Mouse (Mus musculus): ENCODE measurements at regions not wholly inside any gene's neighbourhood (a gene's known extent, or its start where the extent isn't known, plus 50 kb on each side); places are given as distances from the start of the nearest gene placed in this dataset.

DNA sequence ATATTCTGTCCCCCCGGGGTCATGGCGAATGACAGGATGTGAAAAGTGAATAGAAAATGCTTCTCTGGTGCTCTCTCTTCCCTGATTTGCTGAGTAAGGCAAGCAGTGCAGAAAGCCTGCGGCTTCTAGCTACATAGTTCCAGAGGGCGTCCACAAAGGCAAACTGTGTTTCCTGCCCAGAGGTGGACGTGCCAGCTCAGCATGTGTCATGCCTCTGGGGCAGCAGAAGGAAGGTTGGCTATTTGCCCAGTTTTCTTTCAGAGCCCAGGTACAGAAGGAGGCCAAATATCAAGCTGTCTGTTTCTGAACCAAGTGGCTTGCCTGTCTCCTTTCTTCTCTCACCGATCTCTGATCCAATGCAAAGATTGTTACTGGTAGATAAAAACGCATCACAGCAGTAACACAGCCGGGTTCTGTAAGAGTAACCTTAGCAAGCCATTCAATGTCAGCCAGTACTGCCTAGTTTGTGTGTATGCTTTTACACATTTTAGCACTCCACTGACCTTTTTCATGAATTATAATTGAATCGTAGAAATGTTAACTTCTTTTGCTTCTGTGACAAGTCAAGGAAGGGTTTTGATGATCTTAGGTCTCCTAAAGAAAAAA lies 223.3 kb upstream of the Impg1 start:
- DNase-seq (ENCODE audit: low spot score), result no peak

DNA sequence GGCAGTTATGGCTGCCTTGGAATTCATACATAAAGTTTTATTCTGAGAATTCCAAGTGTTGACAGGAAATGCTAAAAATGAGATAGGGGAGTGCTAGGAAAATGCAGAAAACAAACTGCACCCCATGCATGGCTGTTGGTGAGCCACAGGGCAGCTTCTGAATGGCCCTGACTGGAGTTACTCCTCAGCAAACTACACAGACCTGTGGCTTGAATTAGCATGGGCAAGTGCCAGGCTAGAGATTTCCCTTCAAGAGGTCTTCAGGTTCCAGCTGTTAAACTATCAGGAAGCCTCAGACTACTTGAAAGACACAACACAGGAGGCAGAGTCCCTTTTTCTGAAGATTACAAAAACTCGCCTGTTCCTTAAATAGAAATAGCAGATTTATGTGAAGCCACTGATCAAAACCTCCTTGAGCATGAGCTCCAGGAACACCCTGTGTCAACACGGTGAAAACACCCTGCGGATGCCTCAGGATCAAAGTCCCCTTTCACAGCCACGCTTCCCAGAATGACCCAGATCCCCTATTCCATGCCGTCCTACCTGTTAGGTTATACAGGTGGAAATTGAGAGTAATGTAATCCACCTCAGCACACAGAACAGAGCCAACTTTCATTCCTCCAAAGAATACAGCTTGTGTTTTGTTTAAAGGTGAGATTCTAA lies 217.9 kb upstream of the Impg1 start:
- DNase-seq (ENCODE audit: low spot score), result no peak

DNA sequence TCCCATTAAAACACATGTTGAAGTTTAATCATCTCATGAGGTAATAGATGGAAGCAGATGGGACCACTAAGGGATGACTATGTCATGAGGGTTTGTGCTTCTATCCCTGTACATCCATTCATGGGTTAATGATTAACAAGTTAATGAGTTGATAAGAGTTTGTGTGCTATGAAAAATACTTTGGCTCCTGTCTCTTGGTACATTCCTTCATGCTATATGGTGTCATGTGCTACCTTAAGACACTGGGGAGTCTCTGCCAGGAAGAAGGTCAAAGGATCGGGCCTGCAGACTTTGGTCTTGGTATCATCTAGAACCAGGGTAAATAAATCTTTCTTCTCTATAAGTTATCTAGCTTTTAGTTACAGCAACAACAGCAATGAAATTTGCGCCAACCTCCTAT lies 216.4 kb upstream of the Impg1 start:
- DNase-seq (ENCODE audit: low spot score), result no peak

DNA sequence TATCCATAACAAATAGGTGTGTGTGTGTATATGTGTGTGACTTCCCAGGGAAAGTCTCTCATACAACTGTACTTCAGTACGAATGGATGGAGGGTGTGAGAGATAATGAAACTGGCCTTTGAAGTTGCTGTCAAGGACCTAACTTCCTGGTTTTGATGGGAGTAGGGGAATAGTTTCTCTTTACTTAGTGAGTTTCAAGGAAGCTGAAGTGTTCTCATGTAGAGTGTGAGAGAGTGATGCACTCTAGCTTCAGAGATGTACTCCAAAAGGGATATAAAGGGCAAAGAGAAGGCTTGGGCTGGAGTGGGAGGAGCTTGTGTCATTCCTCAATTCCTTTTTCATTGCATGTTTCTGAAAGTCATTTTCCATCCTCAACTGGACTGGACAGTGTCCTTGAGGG lies 206.2 kb upstream of the Impg1 start:
- no peak for DNase-seq (ENCODE audit: low spot score)

DNA sequence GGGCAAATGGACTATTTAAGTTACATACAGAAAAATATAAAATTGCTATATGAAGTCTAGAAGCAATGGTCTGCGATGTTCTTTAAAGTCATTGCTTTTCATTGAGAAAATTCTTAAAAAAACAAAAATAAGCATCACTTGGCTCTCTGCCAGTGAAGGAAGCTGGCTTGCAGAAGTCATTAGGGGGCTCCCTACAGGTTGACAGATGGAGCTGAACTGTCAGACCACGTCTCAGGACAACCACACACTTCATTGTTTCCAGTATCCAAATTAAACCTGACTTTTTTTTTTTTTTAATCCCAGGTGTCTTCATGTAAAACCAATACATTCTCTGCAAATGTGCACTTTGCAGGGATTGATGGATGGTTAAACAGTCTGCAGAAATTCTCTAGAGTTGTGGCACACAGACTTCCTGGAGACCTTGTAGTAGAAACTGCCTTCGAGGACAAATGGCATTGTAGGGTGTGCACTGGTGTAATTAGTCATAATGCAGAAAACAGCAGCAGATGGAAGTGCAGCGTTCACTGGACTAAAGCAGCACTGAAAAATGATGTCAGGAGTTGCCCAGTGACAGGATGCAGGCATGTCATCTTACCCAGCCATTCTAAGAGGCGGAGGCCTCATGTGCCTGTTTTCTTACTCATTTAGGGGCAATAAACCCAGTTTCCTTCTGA lies 203.4 kb upstream of the Impg1 start:
- DNase-seq (ENCODE audit: low spot score), result no peak

DNA sequence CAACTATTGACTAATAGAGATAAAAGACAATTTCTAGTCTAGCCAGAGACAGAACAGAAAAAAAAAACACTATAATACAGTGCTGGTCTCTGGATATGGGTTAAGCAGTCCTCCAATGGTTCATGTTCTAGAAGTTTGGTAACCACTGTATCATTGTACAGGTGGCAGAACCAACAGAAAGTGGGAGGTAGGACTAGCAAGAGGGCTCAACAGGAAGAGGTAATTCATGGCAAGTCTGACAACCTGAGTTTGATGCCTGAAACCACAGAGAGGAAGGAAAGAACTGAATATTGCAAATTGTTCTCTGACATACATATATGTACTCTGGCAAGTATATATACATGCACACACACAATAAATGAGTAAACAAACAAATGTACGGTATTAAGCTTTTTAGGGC lies 193.5 kb upstream of the Impg1 start:
- DNase-seq (ENCODE audit: low spot score), result no peak

DNA sequence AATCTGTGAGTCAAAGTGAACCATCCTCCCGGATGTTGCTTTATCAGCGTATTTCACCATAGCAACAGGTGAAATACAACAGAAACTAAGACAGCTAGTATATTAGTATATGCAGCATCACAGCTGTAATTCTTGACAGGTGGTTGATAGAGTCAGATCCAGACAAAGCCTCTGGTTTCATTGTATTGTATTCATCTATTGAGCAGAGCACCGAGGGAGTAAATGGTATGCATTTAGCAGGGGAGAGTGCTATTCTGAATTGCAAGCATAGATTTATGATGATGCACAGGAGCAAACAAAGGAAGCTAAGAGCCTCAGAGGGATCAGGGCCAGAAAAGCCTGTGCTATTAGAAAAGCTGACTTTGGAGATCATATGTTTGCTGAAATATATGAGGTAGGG lies 149.8 kb upstream of the Impg1 start:
- DNase-seq (ENCODE audit: low spot score), result no peak

DNA sequence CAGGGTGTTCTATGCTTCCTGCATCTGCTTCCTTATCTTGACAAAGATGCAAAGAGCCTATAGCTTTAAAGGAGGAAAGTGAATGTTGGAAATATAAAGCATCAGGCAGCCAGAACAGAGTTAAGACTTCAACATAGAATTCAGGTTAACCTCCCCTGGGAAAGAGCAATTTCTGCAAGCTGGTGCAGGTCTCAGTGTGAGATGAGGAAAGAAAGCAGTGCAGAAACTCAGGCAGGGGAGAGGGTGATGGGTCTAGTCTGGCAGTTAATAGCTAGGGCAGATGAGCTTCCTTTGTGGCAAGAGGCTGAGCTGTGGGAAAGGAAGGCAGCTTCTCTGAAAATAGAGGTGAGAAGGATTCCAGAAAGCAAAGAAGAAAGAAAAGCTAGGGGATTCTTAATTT lies 134.7 kb upstream of the Impg1 start:
- DNase-seq (ENCODE audit: low spot score), result no peak

DNA sequence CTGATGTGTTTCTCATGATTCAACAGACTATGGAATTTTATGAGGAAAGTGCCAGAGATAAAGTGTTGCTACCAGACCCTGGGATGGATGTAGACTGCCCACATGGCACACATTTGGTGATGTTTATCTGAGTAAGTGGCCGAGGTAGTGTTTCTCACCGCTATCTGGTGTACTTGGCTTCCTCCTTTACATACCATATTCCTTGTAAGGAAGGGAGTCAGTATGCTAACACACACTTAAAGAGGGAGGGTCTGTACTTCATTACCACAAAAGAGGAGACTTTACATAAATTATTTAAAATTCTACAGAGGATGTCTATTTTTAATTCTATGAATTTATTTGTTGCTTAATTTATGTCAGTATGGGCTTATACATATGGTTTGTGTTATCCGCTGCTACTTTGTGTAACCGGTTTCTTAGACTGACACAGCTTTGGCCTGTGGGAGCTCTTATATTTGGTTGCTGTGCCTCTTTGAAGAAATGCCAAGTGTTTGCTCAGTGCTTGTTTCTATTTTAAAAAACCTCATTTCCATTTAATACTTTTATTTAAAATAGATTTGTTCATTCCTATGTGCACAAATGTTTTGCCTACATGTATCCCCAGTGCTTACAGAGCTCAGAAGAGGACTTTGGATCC lies 100.2 kb upstream of the Impg1 start:
- no peak for DNase-seq (ENCODE audit: low spot score)

DNA sequence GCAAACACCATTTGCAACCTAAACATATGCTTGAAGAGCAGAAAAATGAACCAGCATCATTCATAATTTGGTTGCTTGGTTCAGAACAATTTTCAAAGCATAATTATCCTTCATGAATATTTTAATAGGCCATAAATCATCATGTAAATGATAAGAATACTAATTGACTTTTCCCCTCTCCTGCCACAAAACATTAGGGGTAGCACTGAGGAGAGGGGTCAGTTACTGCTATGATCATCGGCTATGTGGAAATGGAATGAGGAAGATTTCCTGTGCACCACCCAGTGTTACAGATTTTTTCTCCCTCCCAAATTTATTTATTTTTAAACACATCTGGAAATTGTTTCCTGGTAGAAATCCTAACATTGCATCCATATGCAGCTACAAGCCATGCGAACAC lies 98.4 kb upstream of the Impg1 start:
- DNase-seq (ENCODE audit: low spot score), result no peak

DNA sequence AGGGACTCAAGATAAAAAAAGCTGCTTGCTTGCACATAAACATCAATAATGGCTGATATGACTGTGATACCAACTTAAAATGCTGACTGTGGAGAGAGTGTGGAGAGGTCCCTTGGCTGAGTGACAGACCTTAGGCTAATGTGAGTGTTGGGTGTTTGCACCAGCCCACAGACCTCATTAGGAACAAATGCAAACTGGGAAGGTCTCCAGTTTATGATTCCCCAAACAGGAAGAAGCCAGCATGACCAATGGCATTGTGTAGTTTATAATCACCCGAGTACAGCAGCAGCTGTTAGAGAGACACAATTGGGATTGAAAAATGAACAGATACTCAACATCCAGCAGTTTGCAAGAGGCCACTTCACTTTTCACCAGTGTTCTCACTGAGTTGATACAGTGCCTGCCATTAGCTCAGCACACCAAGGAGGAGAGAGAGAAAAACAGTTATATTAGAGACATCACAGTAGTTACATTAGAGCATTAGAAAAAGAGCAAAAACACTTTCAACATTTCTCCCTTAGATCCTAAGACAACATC lies 90.3 kb upstream of the Impg1 start:
- DNase-seq (ENCODE audit: low spot score), result no peak
